Mouse (Mus musculus) spleen, adult 2 months (tissue): ENCODE measurements around the gene Tgif1.

Experiments
- CTCF ChIP-seq: fragments of 200-500 bp; IDR thresholded peaks from 2 replicates; pipeline ENCODE4 v1.5.1; 2011; ENCODE audit warnings: mild to moderate bottlenecking, inconsistent platforms; ENCODE audit not compliant: insufficient read depth, insufficient read length, insufficient replicate concordance; ENCODE audit errors: extremely low read depth
- POLR2A ChIP-seq: fragments of 200-500 bp; IDR thresholded peaks from 2 replicates; pipeline ENCODE4 v1.6.1; 2011; ENCODE audit warnings: low read depth, low read length, inconsistent platforms

DNA sequence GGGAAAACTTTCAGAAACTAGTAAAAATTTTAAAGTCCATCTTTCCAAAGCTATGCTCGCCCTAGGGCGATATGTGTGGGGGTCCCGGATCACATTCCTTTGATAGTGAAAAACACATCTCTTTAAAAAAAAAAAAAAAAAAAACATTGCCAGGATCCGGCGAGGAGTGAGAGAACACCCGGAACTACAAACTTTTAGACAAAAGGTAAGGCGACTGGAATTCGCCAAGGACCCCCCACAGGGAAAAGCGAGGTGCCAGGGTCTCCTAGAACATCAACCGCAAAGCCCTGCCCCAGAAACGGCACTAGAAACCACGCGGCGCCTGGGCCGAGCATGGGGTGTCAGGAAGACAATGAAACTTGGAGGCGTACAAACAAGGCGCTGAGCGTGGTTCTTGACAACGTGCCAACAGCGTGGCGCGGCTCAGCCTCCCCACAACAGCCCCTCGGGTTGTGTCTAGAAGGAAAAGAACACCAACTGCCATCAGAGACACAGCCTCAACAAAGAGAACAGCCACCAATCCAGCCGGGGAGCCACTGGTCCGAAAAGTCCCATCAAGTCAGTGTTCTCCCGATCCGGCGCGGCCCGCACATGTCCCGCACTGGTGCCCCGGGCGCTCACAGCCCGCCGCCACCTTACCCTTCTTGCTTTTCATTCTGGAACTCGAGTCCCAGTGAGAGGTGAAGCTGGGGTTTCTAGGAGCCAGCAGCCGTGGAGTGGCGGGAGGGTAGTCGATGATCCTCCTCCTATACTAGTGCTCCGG lies 2.9 kb downstream of the Tgif1 start:
- TF ChIP-seq CTCF (no peak), POLR2A (no peak)
